Mouse (Mus musculus): ENCODE results near the gene Mest. TPM values are rescaled to one million over a fixed set of nuclear protein-coding genes. Genes with fewer than 3 reads are reported as not detected.

Gene Mest
- total and polyA plus RNA-seq, 2 experiments from 2014 or later, result 669 to 717 TPM

GRCm38 (mm10) chr6:30730301-30730971 lies 7.1 kb downstream of the Mest start:
- WGBS, result 55% methylated on average over 12 of the region's 12 CpGs
- Histone ChIP-seq H3K4me1 (ENCODE audit: control insufficient read depth, insufficient read depth) (no peaks in the 10 kb centered on the region; the same call in 1 of the 2 replicates), H3K9ac (replicated peaks; ENCODE audit: low read depth, low read length) (no peak overlapping the region), H3K36me3 (replicated peaks; ENCODE audit: control insufficient read depth, insufficient read depth, low read length) (no peaks in the 10 kb centered on the region), H3K4me3 (ENCODE audit: low read depth, low read length) (no peak overlapping the region), H3K4me2 (ENCODE audit: low read depth, low read length) (no peak overlapping the region), H3K27me3 (ENCODE audit: control insufficient read depth, insufficient read depth, low read length) (no peaks in the 10 kb centered on the region), H3K27ac (ENCODE audit: low read depth) (peak overlapping the region; percentile 58), H3K9me3 (replicated peaks; ENCODE audit: control insufficient read depth, low read length) (no peaks in the 10 kb centered on the region)
- TF ChIP-seq EP300 (IDR thresholded peaks at IDR 0.05; ENCODE audit: low read depth) (no peak), CTCF (IDR thresholded peaks at IDR 0.05; ENCODE audit: low read depth) (no peak)
- DNase-seq (ENCODE audit: low spot score) (no peak), ATAC-seq (ENCODE audit: insufficient read depth, low read depth) (no peak; the same call in 1 of the 2 replicates)

DNA sequence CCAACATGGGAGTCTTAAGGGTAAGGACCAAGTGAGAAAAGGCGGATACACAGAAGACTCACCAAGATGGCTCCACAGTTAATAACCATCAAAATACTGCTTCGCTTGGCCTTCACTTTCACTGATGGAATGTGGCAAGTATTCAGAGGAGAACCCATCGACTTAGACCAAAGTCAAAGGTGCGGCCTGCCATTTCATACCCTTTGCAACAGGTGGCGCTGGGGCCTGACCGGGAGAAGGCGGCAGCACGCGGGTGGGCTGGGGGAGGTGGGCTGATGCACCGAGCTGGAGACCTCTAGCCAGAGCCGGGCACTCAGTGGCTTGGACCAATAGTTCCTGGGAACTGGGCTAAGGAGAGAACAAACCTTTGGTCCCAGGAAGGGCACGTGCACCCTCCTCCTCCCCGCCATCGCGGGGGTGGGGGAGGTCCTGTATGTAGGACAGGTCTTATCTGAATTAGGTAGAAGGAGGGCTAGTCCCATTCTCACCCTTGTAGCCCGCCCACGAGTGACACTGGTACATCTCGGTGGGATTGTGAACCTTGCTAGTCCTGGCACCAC lies 9.3 kb downstream of the Mest start:
- DNase-seq (ENCODE audit: low spot score) (no peak), ATAC-seq (ENCODE audit: insufficient read depth, low read depth) (no peak)
- Histone ChIP-seq H3K27ac (ENCODE audit: low read depth) (no peak overlapping the region), H3K36me3 (replicated peaks; ENCODE audit: control insufficient read depth, insufficient read depth, low read length) (no peaks in the 10 kb centered on the region), H3K4me2 (ENCODE audit: low read depth, low read length) (no peak overlapping the region), H3K4me1 (ENCODE audit: control insufficient read depth, insufficient read depth) (no peaks in the 10 kb centered on the region; the same call in 1 of the 2 replicates), H3K9ac (replicated peaks; ENCODE audit: low read depth, low read length) (no peak overlapping the region), H3K4me3 (ENCODE audit: low read depth, low read length) (no peak overlapping the region), H3K27me3 (ENCODE audit: control insufficient read depth, insufficient read depth, low read length) (no peaks in the 10 kb centered on the region), H3K9me3 (replicated peaks; ENCODE audit: control insufficient read depth, low read length) (peaks cover 16% of the 10 kb centered on the region)
- WGBS, result 58% methylated on average over 18 of the region's 18 CpGs
- no peak for TF ChIP-seq CTCF (IDR thresholded peaks at IDR 0.05; ENCODE audit: low read depth)

- Histone ChIP-seq H3K9ac (replicated peaks; ENCODE audit: low read depth, low read length) (no peak overlapping the region), H3K9me3 (replicated peaks; ENCODE audit: control insufficient read depth, low read length) (peaks cover 22% of the 10 kb centered on the region), H3K4me2 (ENCODE audit: low read depth, low read length) (no peak overlapping the region), H3K27ac (ENCODE audit: low read depth) (no peak overlapping the region; the same call in 1 of the 2 replicates), H3K4me3 (ENCODE audit: low read depth, low read length) (no peak overlapping the region), H3K27me3 (ENCODE audit: control insufficient read depth, insufficient read depth, low read length) (no peaks in the 10 kb centered on the region), H3K4me1 (ENCODE audit: control insufficient read depth, insufficient read depth) (no peaks in the 10 kb centered on the region; the same call in 1 of the 2 replicates), H3K36me3 (replicated peaks; ENCODE audit: control insufficient read depth, insufficient read depth, low read length) (no peaks in the 10 kb centered on the region)
- TF ChIP-seq CTCF (IDR thresholded peaks at IDR 0.05; ENCODE audit: low read depth), result no peak
- TF ChIP-seq EP300 (IDR thresholded peaks at IDR 0.05; ENCODE audit: low read depth), result no peak
- no peak for ATAC-seq (ENCODE audit: insufficient read depth, low read depth)
- no peak for DNase-seq (ENCODE audit: low spot score)
- WGBS, result 68% methylated on average over 6 of the region's 6 CpGs
Measured at GRCm38 (mm10) chr6:30734465-30734864, 11.1 kb downstream of the Mest start.

DNA sequence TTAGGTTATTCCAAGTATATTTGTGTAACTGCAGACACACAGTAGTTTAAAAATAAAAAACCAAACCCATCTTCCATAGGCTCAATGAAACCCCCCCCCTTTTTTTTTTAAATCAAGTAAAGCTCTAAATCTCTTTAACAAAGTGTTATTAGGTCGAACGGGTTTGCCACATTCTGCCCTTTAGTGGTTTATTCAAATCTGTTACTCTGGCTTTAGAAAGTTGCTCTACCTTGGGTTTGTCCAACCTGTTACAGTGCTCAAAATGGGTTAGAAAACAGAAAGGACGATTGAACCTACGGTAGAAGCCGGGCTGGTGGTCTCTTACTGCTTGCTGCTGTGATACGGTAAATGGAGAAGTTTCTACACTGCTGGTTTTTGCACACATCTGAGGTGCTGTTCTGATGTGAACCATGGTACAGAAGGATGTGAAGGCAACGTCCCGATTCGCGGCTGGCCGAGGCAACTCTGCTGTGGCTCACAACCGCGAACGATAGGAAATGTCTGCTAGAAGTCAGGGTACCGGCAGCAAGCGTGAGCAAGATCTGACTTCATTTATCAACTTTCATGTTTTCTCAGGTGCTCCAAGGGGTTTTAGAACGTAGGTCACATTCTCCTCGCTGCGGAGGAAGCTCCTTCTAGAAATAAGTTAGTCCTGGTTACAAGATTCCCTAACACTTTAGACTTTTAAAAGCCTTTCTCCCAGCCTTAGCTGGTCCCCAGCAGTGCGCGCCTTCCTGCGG lies 11.8 kb downstream of the Mest start:
- Histone ChIP-seq H3K4me3 (ENCODE audit: low read depth, low read length) (peak overlapping the region; percentile 69), H3K27ac (ENCODE audit: low read depth) (peak overlapping the region; percentile 85), H3K27me3 (ENCODE audit: control insufficient read depth, insufficient read depth, low read length) (no peaks in the 10 kb centered on the region), H3K4me1 (ENCODE audit: control insufficient read depth, insufficient read depth) (no peaks in the 10 kb centered on the region), H3K36me3 (replicated peaks; ENCODE audit: control insufficient read depth, insufficient read depth, low read length) (no peaks in the 10 kb centered on the region), H3K4me2 (ENCODE audit: low read depth, low read length) (peak overlapping the region; percentile 54), H3K9me3 (replicated peaks; ENCODE audit: control insufficient read depth, low read length) (peaks cover 22% of the 10 kb centered on the region), H3K9ac (replicated peaks; ENCODE audit: low read depth, low read length) (peak overlapping the region; percentile 49)
- DNase-seq (ENCODE audit: low spot score) (no peak), ATAC-seq (ENCODE audit: insufficient read depth, low read depth) (no peak)
- 51% methylated on average over 22 of the region's 22 CpGs for whole genome bisulfite sequencing
- TF ChIP-seq EP300 (IDR thresholded peaks at IDR 0.05; ENCODE audit: low read depth) (no peak), CTCF (IDR thresholded peaks at IDR 0.05; ENCODE audit: low read depth) (no peak)

DNA sequence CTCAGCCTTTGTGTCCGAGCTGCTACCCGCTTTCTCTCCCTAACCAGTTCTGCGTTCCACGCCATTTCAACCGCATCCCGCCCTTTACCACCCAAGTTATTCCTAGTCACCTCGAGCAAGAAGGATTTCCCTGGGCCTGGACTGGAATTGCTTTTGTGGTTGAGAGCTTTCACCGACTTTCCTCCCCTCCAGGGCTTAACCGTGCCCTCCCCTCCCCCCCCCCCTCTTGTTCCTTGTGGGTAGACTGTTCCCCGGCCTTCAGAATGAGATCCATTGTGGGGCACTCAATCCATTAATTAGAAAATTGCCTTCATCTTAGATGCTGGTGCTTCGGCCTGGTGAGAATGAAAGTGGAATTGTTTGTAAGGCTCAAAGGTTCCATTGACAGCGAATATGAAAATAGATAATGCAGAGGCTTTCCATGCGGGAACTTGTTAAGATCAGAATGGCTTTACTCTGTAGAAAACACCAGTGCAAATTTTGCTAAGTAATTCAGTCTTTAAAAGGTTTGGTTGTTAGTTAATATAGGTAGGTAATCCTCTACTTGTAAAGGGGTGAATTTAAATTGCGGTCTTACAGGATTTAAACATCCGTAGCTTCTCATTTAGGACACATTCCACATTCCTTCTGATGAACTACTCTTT lies 12.5 kb downstream of the Mest start:
- H3K27me3 ChIP-seq (ENCODE audit: control insufficient read depth, insufficient read depth, low read length), result no peaks in the 10 kb centered on the region
- H3K27ac ChIP-seq (ENCODE audit: low read depth), result peak overlapping the region; percentile 85
- H3K9ac ChIP-seq (replicated peaks; ENCODE audit: low read depth, low read length), result peak overlapping the region; percentile 49
- TF ChIP-seq CTCF (IDR thresholded peaks at IDR 0.05; ENCODE audit: low read depth), result no peak
- TF ChIP-seq EP300 (IDR thresholded peaks at IDR 0.05; ENCODE audit: low read depth), result no peak
- no peak for ATAC-seq (ENCODE audit: insufficient read depth, low read depth)
- H3K9me3 ChIP-seq (replicated peaks; ENCODE audit: control insufficient read depth, low read length), result peaks cover 22% of the 10 kb centered on the region
- DNase-seq (ENCODE audit: low spot score), result no peak
- H3K4me2 ChIP-seq (ENCODE audit: low read depth, low read length), result peak overlapping the region; percentile 54
- no peaks in the 10 kb centered on the region for H3K4me1 ChIP-seq (ENCODE audit: control insufficient read depth, insufficient read depth)
- no peaks in the 10 kb centered on the region for H3K36me3 ChIP-seq (replicated peaks; ENCODE audit: control insufficient read depth, insufficient read depth, low read length)
- 52% methylated on average over 15 of the region's 15 CpGs for WGBS
- peak overlapping the region; percentile 69 for H3K4me3 ChIP-seq (ENCODE audit: low read depth, low read length)

Measured in heart, postnatal 0 days (tissue).